In genomic region chr3:51832985-51833384, GRCm38 (mm10) we compare ENCODE assay signal across 11 mouse cellular contexts.
A peak's percentile ranks its signal among the peaks of the same experiment; 100 is the strongest.
DNase-seq lines count a peak whose midpoint lies in the region; ATAC-seq and TF ChIP-seq lines count a peak whose summit lies in the region.
"Had no signal": no experiment of that assay in that cellular context is flagged by ENCODE, and none has a peak within 500 bp of the region (broad histone marks: within the 10 kb centered on the region; RNA-seq: fewer than 3 reads in every experiment).

No protein-coding gene starts in this region.

- no peaks in the 10 kb centered on the region for H3K9me3 ChIP-seq in lung, embryonic 16.5 days (ENCODE audit: control insufficient read depth, low read length)
- no peaks in the 10 kb centered on the region for H3K9me3 ChIP-seq in lung, postnatal 0 days (ENCODE audit: low read length)
- no peaks in the 10 kb centered on the region for H3K9me3 ChIP-seq in hindbrain, embryonic 12.5 days (replicated peaks)
- H3K9me3 ChIP-seq: liver, embryonic 12.5 days had no signal

- ATAC-seq in lung, embryonic 16.5 days (ENCODE audit: low read depth) = peak; percentile 64
- no peak for ATAC-seq in lung, postnatal 0 days
- ATAC-seq in hindbrain, embryonic 12.5 days (ENCODE audit: low FRiP score) = peak; percentile 46; the same call in 1 of the 2 replicates
- ATAC-seq: liver, embryonic 12.5 days had no signal

- intact Hi-C loops in gastrocnemius, postnatal 14 days (cut with DNase I; ENCODE audit: low total_unique reads) = no loop called here

- no peak for TF ChIP-seq EP300 in lung, postnatal 0 days (IDR thresholded peaks at IDR 0.05)

- peak; percentile 39 for DNase-seq in adrenal gland, postnatal 14 days
- DNase-seq in adrenal gland, adult 18-20 months (ENCODE audit: low spot score in 2 of 2) = no peak
- DNase-seq in lung, postnatal 0 days (ENCODE audit: low spot score) = no peak
- DNase-seq in retina, embryonic 14.5 days (ENCODE audit: low spot score) = peak; percentile 57
- no peak for DNase-seq in gastrocnemius, postnatal 14 days
- DNase-seq in right cerebral cortex, postnatal 10 days (ENCODE audit: low spot score in 2 of 2) = no peak
- DNase-seq: cerebellum, adult 11 months; right cerebral cortex, postnatal 14 days had no signal

- no peaks in the 10 kb centered on the region for H3K27me3 ChIP-seq in lung, embryonic 16.5 days (ENCODE audit: control insufficient read depth, insufficient read depth, low read depth, low read length)
- H3K27me3 ChIP-seq in lung, postnatal 0 days (replicated peaks; ENCODE audit: insufficient read depth, low read length) = no peaks in the 10 kb centered on the region
- no peaks in the 10 kb centered on the region for H3K27me3 ChIP-seq in hindbrain, embryonic 12.5 days
- H3K27me3 ChIP-seq: liver, embryonic 12.5 days had no signal

- no peak overlapping the region for H3K4me2 ChIP-seq in lung, embryonic 16.5 days (ENCODE audit: low read depth, low read length)
- no peak overlapping the region for H3K4me2 ChIP-seq in lung, postnatal 0 days (replicated peaks; ENCODE audit: low read depth, low read length)
- no peak overlapping the region for H3K4me2 ChIP-seq in hindbrain, embryonic 12.5 days (replicated peaks)
- H3K4me2 ChIP-seq: liver, embryonic 12.5 days had no signal

- H3K27ac ChIP-seq in lung, embryonic 16.5 days (ENCODE audit: low read length) = peak overlapping the region; percentile 27; the same call in 1 of the 2 replicates
- H3K27ac ChIP-seq in lung, postnatal 0 days (ENCODE audit: low read length) = no peak overlapping the region
- H3K27ac ChIP-seq in hindbrain, embryonic 12.5 days = peak overlapping the region; percentile 58
- H3K27ac ChIP-seq: liver, embryonic 12.5 days had no signal

- no peaks in the 10 kb centered on the region for H3K36me3 ChIP-seq in lung, embryonic 16.5 days (ENCODE audit: control insufficient read depth, insufficient read depth, low read length)
- no peaks in the 10 kb centered on the region for H3K36me3 ChIP-seq in lung, postnatal 0 days (ENCODE audit: insufficient read depth, low read length)
- no peaks in the 10 kb centered on the region for H3K36me3 ChIP-seq in hindbrain, embryonic 12.5 days
- H3K36me3 ChIP-seq: liver, embryonic 12.5 days had no signal

- 42% methylated on average over 15 of the region's 15 CpGs for WGBS in lung, embryonic 16.5 days
- 50% methylated on average over 15 of the region's 15 CpGs for WGBS in lung, postnatal 0 days
- WGBS in hindbrain, embryonic 12.5 days = 65% methylated on average over 15 of the region's 15 CpGs

- no peak overlapping the region for H3K9ac ChIP-seq in lung, embryonic 16.5 days (ENCODE audit: low read length)
- H3K9ac ChIP-seq in lung, postnatal 0 days (replicated peaks; ENCODE audit: low read depth) = no peak overlapping the region
- no peak overlapping the region for H3K9ac ChIP-seq in hindbrain, embryonic 12.5 days
- H3K9ac ChIP-seq: liver, embryonic 12.5 days had no signal

- H3K4me1 ChIP-seq in lung, embryonic 16.5 days (replicated peaks; ENCODE audit: control insufficient read depth, insufficient read depth, low read length) = peaks cover 7% of the 10 kb centered on the region
- H3K4me1 ChIP-seq in lung, postnatal 0 days (ENCODE audit: insufficient read depth, low read depth, low read length) = peaks cover 3% of the 10 kb centered on the region; the same call in 1 of the 2 replicates
- H3K4me1 ChIP-seq in hindbrain, embryonic 12.5 days = peaks cover 3% of the 10 kb centered on the region; the same call in 1 of the 2 replicates
- H3K4me1 ChIP-seq: liver, embryonic 12.5 days had no signal

- H3K4me3 ChIP-seq in lung, embryonic 16.5 days (ENCODE audit: low read length) = no peak overlapping the region
- H3K4me3 ChIP-seq in lung, postnatal 0 days (ENCODE audit: low read depth, low read length) = no peak overlapping the region
- H3K4me3 ChIP-seq in hindbrain, embryonic 12.5 days = no peak overlapping the region
- H3K4me3 ChIP-seq: liver, embryonic 12.5 days had no signal

- TF ChIP-seq CTCF in lung, postnatal 0 days (IDR thresholded peaks at IDR 0.05) = no peak

Comparison
In these comparisons a context has a peak if more than half of its experiments do, and no peak if none do; other contexts are left out.
1. DNase-seq: peak in adrenal gland, postnatal 14 days (single experiment) and retina, embryonic 14.5 days (single experiment); none in adrenal gland, adult 18-20 months (0 of 2), lung, postnatal 0 days (single experiment), gastrocnemius, postnatal 14 days (single experiment) and right cerebral cortex, postnatal 10 days (0 of 2).